Mouse (Mus musculus): ENCODE measurements around the gene Dynlt1b.
"Not testable (repeated sequence)": the region's sequence is repeated elsewhere in the genome, so short reads cannot be mapped to it uniquely, and the experiment has no call there.

Gene Dynlt1b

GRCm38 (mm10) chr17:6461083-6461595, 31.2 kb downstream of the Dynlt1b start:
- not testable (repeated sequence) for DNase-seq (ENCODE audit: low spot score in 2 of 2)

- DNase-seq (ENCODE audit: low spot score in 2 of 2) = not testable (repeated sequence)
These were observed 35.8 kb downstream of the Dynlt1b start for GRCm38 (mm10) chr17:6465735-6466134.

GRCm38 (mm10) chr17:6467638-6468461, 37.9 kb downstream of the Dynlt1b start:
- DNase-seq (ENCODE audit: low spot score in 2 of 2) = not testable (repeated sequence)

- not testable (repeated sequence) for DNase-seq (ENCODE audit: low spot score in 2 of 2)
These were observed 40.1 kb downstream of the Dynlt1b start for GRCm38 (mm10) chr17:6470031-6470430.

GRCm38 (mm10) chr17:6470671-6471070, 40.8 kb downstream of the Dynlt1b start:
- DNase-seq (ENCODE audit: low spot score in 2 of 2) = not testable (repeated sequence)

GRCm38 (mm10) chr17:6475270-6475669, 45.4 kb downstream of the Dynlt1b start:
- DNase-seq (ENCODE audit: low spot score in 2 of 2) = not testable (repeated sequence)

- DNase-seq (ENCODE audit: low spot score in 2 of 2) = not testable (repeated sequence)
These were observed 46.0 kb downstream of the Dynlt1b start for GRCm38 (mm10) chr17:6475913-6476312.

GRCm38 (mm10) chr17:6476495-6476947, 46.6 kb downstream of the Dynlt1b start:
- not testable (repeated sequence) for DNase-seq (ENCODE audit: low spot score in 2 of 2)

- DNase-seq (ENCODE audit: low spot score in 2 of 2) = not testable (repeated sequence)
These were observed 47.1 kb downstream of the Dynlt1b start for GRCm38 (mm10) chr17:6477026-6477425.

GRCm38 (mm10) chr17:6480855-6481589, 51.1 kb downstream of the Dynlt1b start:
- not testable (repeated sequence) for DNase-seq (ENCODE audit: low spot score in 2 of 2)

- not testable (repeated sequence) for DNase-seq (ENCODE audit: low spot score in 2 of 2)
These were observed 51.7 kb downstream of the Dynlt1b start for GRCm38 (mm10) chr17:6481590-6481963.

GRCm38 (mm10) chr17:6482248-6482647, 52.3 kb downstream of the Dynlt1b start:
- DNase-seq (ENCODE audit: low spot score in 2 of 2) = not testable (repeated sequence)
